Mouse (Mus musculus) bone marrow, adult 2 months (tissue): Measurements from ENCODE around the gene Ercc6.

ENCODE experiments used
- CTCF ChIP-seq: fragments of 200-500 bp; IDR thresholded peaks from 2 replicates; pipeline ENCODE4 v1.5.1; 2011; ENCODE audit warnings: low read length, control low read depth; ENCODE audit not compliant: control insufficient read depth, insufficient read depth
- POLR2A ChIP-seq: fragments of 200-500 bp; IDR thresholded peaks from 2 replicates; pipeline ENCODE4 v1.6.1; 2011; ENCODE audit warnings: low read depth, mild to moderate bottlenecking, control low read depth, low read length, borderline replicate concordance; ENCODE audit not compliant: control insufficient read depth

- TF ChIP-seq CTCF (no peak), POLR2A (no peak)
These were observed 7.0 kb upstream of the Ercc6 start for GRCm38 (mm10) chr14:32506329-32506728.
